Mouse (Mus musculus): ENCODE data around the gene Gpr149.

The Gpr149 gene

GRCm38 (mm10) chr3:62604973-62605372, at the start of gene Gpr149:
Gpr149 (minus strand) TSS chr3:62605140.
- no peak for DNase-seq (ENCODE audit: low spot score)

- no peak for DNase-seq (ENCODE audit: low spot score)
Measured at GRCm38 (mm10) chr3:62650551-62650950, 45.6 kb upstream of the Gpr149 start.

GRCm38 (mm10) chr3:62610861-62611260, 5.9 kb upstream of the Gpr149 start:
- DNase-seq (ENCODE audit: low spot score): no peak

- no peak for DNase-seq (ENCODE audit: low spot score)
Measured at GRCm38 (mm10) chr3:62605931-62606330, 991 bp upstream of the Gpr149 start.

GRCm38 (mm10) chr3:62604047-62604391, 921 bp downstream of the Gpr149 start:
- DNase-seq (ENCODE audit: low spot score): no peak

GRCm38 (mm10) chr3:62603231-62604046, 1.5 kb downstream of the Gpr149 start:
- DNase-seq (ENCODE audit: low spot score): no peak

- DNase-seq (ENCODE audit: low spot score): no peak
Measured at GRCm38 (mm10) chr3:62602466-62602865, 2.5 kb downstream of the Gpr149 start.

- peak; percentile 5 for DNase-seq (ENCODE audit: low spot score)
Measured at GRCm38 (mm10) chr3:62594842-62595241, 10.1 kb downstream of the Gpr149 start.

- DNase-seq (ENCODE audit: low spot score): no peak
Measured at GRCm38 (mm10) chr3:62585072-62585471, 19.9 kb downstream of the Gpr149 start.

- no peak for DNase-seq (ENCODE audit: low spot score)
Measured at GRCm38 (mm10) chr3:62527593-62527992, 77.3 kb downstream of the Gpr149 start.

- no peak for DNase-seq (ENCODE audit: low spot score)
Measured at GRCm38 (mm10) chr3:62527160-62527559, 77.8 kb downstream of the Gpr149 start.

- DNase-seq (ENCODE audit: low spot score): no peak
Measured at GRCm38 (mm10) chr3:62507206-62507647, 97.7 kb downstream of the Gpr149 start.

GRCm38 (mm10) chr3:62506488-62507205, 98.3 kb downstream of the Gpr149 start, which contains the start of gene Dhx36:
Dhx36 (minus strand) TSS chr3:62507004.
- peak; percentile 89 for DNase-seq (ENCODE audit: low spot score)

- no peak for DNase-seq (ENCODE audit: low spot score)
Measured at GRCm38 (mm10) chr3:62505166-62505900, 99.6 kb downstream of the Gpr149 start.

- DNase-seq (ENCODE audit: low spot score): no peak
Measured at GRCm38 (mm10) chr3:62499327-62499726, 105.6 kb downstream of the Gpr149 start.

GRCm38 (mm10) chr3:62492568-62492967, 112.4 kb downstream of the Gpr149 start:
- DNase-seq (ENCODE audit: low spot score): no peak

GRCm38 (mm10) chr3:62484340-62484739, 120.6 kb downstream of the Gpr149 start:
- DNase-seq (ENCODE audit: low spot score): no peak

Data from ovary, postnatal 10 days (tissue).